Mouse (Mus musculus) stomach, embryonic 15.5 days (tissue): ENCODE results near the gene Gm44805. TPM values are rescaled to one million over a fixed set of nuclear protein-coding genes. Genes with fewer than 3 reads are reported as not detected.

ENCODE experiments used
- ATAC-seq: fragments of 200-750 bp; cut with Nextera tagmentation; 2 replicates; pipeline ENCODE4 v1.8.0; 2017; ENCODE audit warnings: low read depth, moderate number of reproducible peaks, moderate TSS enrichment; ENCODE audit not compliant: insufficient read depth, low FRiP score
- H3K27ac ChIP-seq: fragments of 300-500 bp; sonication (generic); 2 replicates; pipeline ENCODE4 v1.5.1; 2015; ENCODE audit warnings: mild to moderate bottlenecking, inconsistent platforms
- H3K27me3 ChIP-seq: fragments of 300-500 bp; sonication (generic); replicated peaks from 2 replicates; pipeline ENCODE4 v1.6.1; 2015; ENCODE audit warnings: inconsistent platforms
- H3K36me3 ChIP-seq: fragments of 300-500 bp; sonication (generic); 2 replicates; pipeline ENCODE4 v1.6.1; 2015; ENCODE audit warnings: inconsistent platforms
- H3K4me1 ChIP-seq: fragments of 300-500 bp; sonication (generic); 2 replicates; pipeline ENCODE4 v1.6.1; 2015; ENCODE audit warnings: inconsistent platforms
- H3K4me2 ChIP-seq: fragments of 300-500 bp; sonication (generic); 2 replicates; pipeline ENCODE4 v1.6.1; 2015; ENCODE audit warnings: mild to moderate bottlenecking, inconsistent platforms
- H3K4me3 ChIP-seq: fragments of 300-500 bp; sonication (generic); replicated peaks from 2 replicates; pipeline ENCODE4 v1.5.1; 2015; ENCODE audit warnings: inconsistent platforms
- H3K9ac ChIP-seq: fragments of 300-500 bp; sonication (generic); 2 replicates; pipeline ENCODE4 v1.6.1; 2015; ENCODE audit warnings: inconsistent platforms
- H3K9me3 ChIP-seq: fragments of 300-500 bp; sonication (generic); 2 replicates; pipeline ENCODE4 v1.6.1; 2016; ENCODE audit warnings: inconsistent platforms
- WGBS: fragments of 180-500 bp; shearing (Covaris S2); methylation state at CpG from one replicate; pipeline ENCODE4 v1.1.7; 2015; 5-methylcytosine and 5-hydroxymethylcytosine counted together
- polyA plus RNA-seq: library from polyadenylated mRNA; unstranded; fragments of >200 nt; fragmentation: Nextera tagmentation; extraction: Ambion mirVana; gene quantifications from 2 replicates; pipeline ENCODE4 v1.2.1, GENCODE M21; 2015

Gm44805 gene
- polyA plus RNA-seq, 1 experiment from 2014 or later: not detected

DNA sequence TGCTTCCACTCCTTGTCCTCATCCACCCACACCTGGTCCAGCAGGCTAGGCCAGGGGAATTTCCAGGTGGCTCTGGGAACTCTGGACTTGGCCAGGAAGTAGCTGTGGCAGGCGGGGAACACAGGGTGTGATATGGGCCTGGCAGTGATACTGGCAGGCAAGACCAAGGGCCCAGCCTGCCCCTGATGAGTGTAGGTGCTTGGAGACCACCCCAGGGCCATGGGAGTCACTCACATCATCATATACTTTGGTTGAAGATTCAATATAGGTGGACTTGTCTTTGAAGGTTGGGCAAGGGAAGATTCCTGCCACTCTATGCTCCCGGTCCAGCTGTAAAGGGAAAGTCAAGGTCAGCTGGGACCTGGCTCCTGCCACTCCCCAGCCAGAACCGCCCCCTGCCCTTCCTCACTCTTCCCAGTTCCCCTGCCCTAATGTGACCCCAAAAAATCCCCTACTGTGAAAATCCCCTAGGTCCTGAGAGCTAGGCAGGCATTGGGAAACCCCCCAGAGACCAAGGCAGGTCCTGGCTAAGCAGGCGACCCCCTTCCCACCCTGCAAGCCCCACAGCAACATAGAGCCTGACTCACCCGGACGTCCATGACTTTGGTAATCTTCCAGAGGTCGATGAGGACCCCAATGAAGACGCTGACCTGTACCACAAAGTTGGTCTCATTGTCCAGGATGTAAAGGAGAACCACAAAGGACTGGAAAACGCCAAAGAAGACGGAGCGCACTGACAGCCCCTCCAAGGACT lies 46.0 kb downstream of the Gm44805 start:
- Histone ChIP-seq H3K9ac (no peak overlapping the region), H3K27ac (no peak overlapping the region), H3K4me1 (no peaks in the 10 kb centered on the region), H3K27me3 (no peaks in the 10 kb centered on the region), H3K4me2 (no peak overlapping the region), H3K36me3 (peaks cover 70% of the 10 kb centered on the region), H3K4me3 (no peak overlapping the region), H3K9me3 (no peaks in the 10 kb centered on the region)
- WGBS: 89% methylated on average over 11 of the region's 11 CpGs
- no peak for ATAC-seq

DNA sequence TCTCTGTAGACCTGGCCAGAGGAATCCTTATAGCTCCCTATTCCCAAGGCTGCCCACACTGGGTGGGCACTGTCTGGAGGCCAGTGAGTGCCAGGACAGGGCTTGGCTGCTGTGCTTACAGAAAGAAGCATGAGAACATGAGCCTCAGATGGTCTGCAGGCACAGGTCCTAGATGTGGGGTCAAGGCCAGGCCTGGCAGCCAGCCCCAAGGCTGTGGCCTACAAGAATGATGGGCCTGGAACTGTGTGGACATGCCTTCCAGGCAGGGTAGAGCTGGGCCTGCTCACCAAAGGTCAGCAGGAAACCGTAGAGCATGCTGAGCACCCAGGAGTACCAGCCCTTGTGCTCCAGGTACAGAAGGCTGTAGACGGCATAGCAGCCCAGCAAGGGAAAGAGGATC lies 46.6 kb downstream of the Gm44805 start:
- H3K9ac ChIP-seq: no peak overlapping the region
- 93% methylated on average over 2 of the region's 2 CpGs for WGBS
- no peaks in the 10 kb centered on the region for H3K27me3 ChIP-seq
- no peak overlapping the region for H3K4me3 ChIP-seq
- no peak for ATAC-seq
- H3K4me1 ChIP-seq: no peaks in the 10 kb centered on the region
- H3K27ac ChIP-seq: no peak overlapping the region
- no peak overlapping the region for H3K4me2 ChIP-seq
- peaks cover 65% of the 10 kb centered on the region for H3K36me3 ChIP-seq
- no peaks in the 10 kb centered on the region for H3K9me3 ChIP-seq

DNA sequence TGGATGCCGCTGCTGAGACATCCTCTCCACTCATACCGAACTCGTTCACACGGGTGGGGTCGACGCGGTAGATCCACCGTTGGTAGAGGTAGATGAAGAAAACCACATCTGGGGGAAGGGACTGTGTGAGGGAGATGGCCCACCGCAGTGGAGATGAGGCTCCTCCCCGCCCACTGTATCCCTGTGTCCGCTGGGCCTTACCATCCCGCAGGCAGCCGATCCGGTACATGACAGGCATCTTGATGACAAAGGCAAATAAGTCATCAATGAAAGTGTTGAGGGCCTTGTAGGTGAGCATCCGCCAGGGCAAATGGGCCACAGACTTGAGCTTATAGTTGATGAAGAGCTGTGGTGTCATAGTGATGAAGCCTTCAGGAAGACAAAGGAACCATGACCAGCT lies 47.4 kb downstream of the Gm44805 start:
- no peak for ATAC-seq
- Histone ChIP-seq H3K9ac (no peak overlapping the region), H3K4me1 (no peaks in the 10 kb centered on the region), H3K4me2 (no peak overlapping the region), H3K4me3 (no peak overlapping the region), H3K9me3 (no peaks in the 10 kb centered on the region), H3K27ac (no peak overlapping the region), H3K27me3 (no peaks in the 10 kb centered on the region), H3K36me3 (peaks cover 58% of the 10 kb centered on the region)
- WGBS: 91% methylated on average over 15 of the region's 15 CpGs

DNA sequence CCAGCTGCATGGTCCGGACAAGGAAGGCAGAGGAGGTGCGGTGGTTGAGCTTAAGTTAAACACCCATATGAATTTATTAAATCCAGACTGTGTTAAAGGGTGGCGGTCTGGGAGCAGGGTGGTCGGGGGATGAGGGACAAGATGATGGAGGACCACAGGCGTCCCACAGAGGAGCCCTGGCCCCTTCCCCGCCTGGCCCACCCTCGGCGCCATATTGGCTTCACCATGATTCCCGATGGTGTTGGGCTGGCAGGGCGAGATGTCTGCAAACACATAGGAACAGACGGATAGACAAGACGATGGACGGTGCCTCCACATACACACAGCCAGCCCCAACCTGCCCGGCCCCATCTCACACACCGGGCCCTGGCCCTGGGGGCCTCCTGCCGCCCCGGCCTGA lies 48.0 kb downstream of the Gm44805 start:
- Histone ChIP-seq H3K27ac (no peak overlapping the region), H3K4me3 (no peak overlapping the region), H3K9ac (no peak overlapping the region), H3K4me1 (no peaks in the 10 kb centered on the region), H3K9me3 (no peaks in the 10 kb centered on the region), H3K36me3 (peaks cover 55% of the 10 kb centered on the region), H3K27me3 (no peaks in the 10 kb centered on the region), H3K4me2 (no peak overlapping the region)
- 83% methylated on average over 17 of the region's 17 CpGs for WGBS
- ATAC-seq: no peak

DNA sequence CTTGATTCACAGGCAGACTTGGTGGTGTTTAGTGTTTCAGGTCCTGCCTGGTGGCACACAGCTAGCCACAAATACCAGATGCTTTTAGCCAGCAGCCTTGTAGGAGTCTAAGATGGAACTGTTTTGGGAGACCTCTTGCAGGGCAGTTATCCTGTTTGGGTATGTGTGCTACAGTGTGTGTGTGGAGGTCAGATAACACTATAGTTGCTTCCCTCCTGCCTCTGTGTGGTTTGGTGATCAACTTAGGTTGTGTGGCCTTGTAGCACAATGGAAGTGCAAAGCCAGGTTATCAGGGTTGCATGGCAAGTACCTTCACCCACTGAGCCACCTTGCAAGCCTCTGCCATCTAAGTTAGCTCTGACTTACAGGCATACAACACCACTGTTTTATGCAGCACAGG lies 48.5 kb downstream of the Gm44805 start:
- H3K27ac ChIP-seq: no peak overlapping the region
- H3K4me1 ChIP-seq: peaks cover 3% of the 10 kb centered on the region; the same call in 1 of the 2 replicates
- no peak overlapping the region for H3K9ac ChIP-seq
- no peak overlapping the region for H3K4me2 ChIP-seq
- no peak for ATAC-seq
- H3K9me3 ChIP-seq: no peaks in the 10 kb centered on the region
- peaks cover 50% of the 10 kb centered on the region for H3K36me3 ChIP-seq
- H3K4me3 ChIP-seq: no peak overlapping the region
- H3K27me3 ChIP-seq: no peaks in the 10 kb centered on the region

DNA sequence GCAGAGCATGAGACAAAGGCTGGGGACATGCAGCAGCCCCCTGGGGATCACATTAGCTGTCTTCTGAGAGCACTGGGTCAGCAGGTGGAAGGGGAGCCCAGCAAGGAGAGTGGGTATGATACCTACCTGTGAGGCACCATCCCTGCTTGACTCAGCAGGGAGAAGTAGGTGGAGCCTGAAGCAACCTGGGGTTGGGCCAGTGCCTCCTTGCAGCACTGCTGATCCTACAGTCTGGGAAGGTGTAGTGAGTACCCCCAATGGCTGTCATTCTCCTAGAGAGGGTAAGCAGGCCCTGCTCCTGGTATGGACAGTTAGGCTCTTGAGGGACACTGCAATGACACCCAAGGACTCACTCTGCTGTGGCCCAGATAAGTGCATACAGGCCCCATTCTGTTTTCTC lies 48.9 kb downstream of the Gm44805 start:
- no peak overlapping the region for H3K9ac ChIP-seq

DNA sequence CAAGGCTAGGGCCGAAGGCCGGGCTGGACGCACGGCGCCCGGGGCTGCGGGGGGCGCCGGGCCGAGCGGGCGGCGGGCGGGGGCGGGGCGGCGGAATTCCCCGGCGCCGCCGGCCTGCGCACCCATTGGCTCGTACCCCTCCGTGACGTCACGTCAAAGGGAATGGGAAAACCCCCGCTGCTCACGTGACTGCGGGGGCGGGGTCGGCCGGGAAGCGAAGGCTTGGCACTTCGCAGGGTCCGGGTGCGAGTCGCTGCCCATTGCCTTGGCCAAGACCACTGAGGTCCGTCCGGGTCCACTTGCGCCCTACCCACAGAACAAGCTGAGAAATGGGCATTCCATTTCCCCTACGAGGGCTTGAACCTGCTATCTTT lies 51.9 kb downstream of the Gm44805 start, which contains the start of gene Relb:
Relb (minus strand) TSS at position 78 of the 374 bp plus-strand sequence.
- no peaks in the 10 kb centered on the region for H3K27me3 ChIP-seq
- peaks cover 4% of the 10 kb centered on the region; the same call in 1 of the 2 replicates for H3K4me1 ChIP-seq
- ATAC-seq: peak; percentile 50; the same call in 1 of the 2 replicates
- WGBS: 1% methylated on average over 41 of the region's 41 CpGs
- peak within 1 kb of the TSS; percentile 43; the same call in 1 of the 2 replicates for H3K9ac ChIP-seq
- H3K9me3 ChIP-seq: no peaks in the 10 kb centered on the region
- peak within 1 kb of the TSS; percentile 92 for H3K27ac ChIP-seq
- H3K4me3 ChIP-seq: peak within 1 kb of the TSS; percentile 89
- peaks cover 22% of the 10 kb centered on the region for H3K36me3 ChIP-seq
- H3K4me2 ChIP-seq: peak within 1 kb of the TSS; percentile 95

More for the DNA sequence above, 48.9 kb downstream of the Gm44805 start:
- Histone ChIP-seq H3K4me2 (no peak overlapping the region), H3K9me3 (no peaks in the 10 kb centered on the region), H3K27ac (no peak overlapping the region), H3K4me1 (peaks cover 4% of the 10 kb centered on the region; the same call in 1 of the 2 replicates), H3K4me3 (no peak overlapping the region), H3K36me3 (peaks cover 46% of the 10 kb centered on the region), H3K27me3 (no peaks in the 10 kb centered on the region)
- no peak for ATAC-seq

DNA sequence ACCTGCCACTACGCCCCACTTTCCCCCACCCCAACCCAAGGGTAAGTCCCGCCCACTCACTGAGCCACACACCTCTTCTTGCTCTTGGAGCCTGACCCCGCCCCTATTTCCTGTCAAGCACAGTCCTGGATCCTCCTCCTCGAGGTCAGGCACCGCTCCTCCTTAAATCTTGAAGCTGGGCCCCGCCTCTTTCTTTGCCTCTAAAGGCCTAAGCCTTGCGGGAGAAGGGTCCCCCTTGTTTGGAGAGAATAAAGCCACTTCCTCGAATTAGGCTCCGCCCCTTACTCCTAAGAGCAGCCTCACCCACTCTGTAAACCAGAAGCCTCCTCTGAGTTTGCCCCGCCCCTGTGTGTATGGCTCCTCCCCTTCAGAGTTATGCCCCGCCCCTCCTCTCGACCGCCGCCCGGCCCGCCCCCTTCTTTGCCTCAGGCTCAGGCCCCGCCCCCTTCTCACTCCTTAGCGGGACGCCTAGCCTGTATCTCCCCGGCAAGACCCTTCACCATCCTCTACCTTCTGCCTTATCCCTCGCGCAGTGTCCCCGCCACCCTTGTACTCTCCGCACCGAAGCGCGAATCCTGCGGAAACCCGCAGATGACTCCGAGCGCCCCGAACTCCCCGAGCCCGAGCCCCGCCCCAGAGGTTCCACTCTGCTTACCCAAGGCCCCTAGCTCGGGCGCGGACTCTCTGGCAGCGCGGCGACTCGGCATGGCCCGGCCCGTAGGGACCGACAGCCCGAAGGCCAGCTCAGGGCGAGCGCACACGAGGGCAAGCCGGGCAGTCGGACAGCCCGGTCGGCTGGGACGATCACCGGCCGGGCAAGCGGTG lies 52.5 kb downstream of the Gm44805 start:
- peak overlapping the region; percentile 89 for H3K4me3 ChIP-seq
- peak overlapping the region; percentile 92 for H3K27ac ChIP-seq
- H3K27me3 ChIP-seq: no peaks in the 10 kb centered on the region
- ATAC-seq: peak; percentile 91
- H3K9me3 ChIP-seq: no peaks in the 10 kb centered on the region
- under 1% methylated on average over 56 of the region's 57 CpGs for WGBS
- peaks cover 17% of the 10 kb centered on the region for H3K36me3 ChIP-seq
- peak overlapping the region; percentile 95 for H3K4me2 ChIP-seq
- H3K9ac ChIP-seq: peak overlapping the region; percentile 43; the same call in 1 of the 2 replicates
- peaks cover 4% of the 10 kb centered on the region; the same call in 1 of the 2 replicates for H3K4me1 ChIP-seq

DNA sequence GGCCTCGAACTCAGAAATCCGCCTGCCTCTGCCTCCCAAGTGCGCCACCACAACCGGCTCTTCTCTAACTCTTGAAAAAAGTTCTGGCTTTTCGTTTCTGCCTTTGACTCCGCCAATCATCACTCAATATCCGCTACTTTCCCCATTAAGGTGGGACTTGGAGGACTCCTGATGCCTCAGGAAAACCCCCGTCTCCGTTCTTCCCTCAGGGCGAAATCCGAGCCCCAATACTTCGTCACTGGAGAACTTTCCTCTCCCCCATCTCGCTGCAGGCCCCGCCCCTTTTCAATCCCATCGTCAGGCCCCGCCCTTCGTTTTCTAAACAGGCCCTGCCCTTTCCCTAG lies 53.1 kb downstream of the Gm44805 start:
- peaks cover 4% of the 10 kb centered on the region; the same call in 1 of the 2 replicates for H3K4me1 ChIP-seq
- peak overlapping the region; percentile 92 for H3K27ac ChIP-seq
- H3K9ac ChIP-seq: no peak overlapping the region; the same call in 1 of the 2 replicates
- H3K9me3 ChIP-seq: no peaks in the 10 kb centered on the region
- H3K4me2 ChIP-seq: peak overlapping the region; percentile 95
- H3K4me3 ChIP-seq: peak overlapping the region; percentile 89
- no peak for ATAC-seq
- H3K27me3 ChIP-seq: no peaks in the 10 kb centered on the region
- WGBS: 13% methylated on average over 17 of the region's 17 CpGs
- H3K36me3 ChIP-seq: peaks cover 11% of the 10 kb centered on the region

DNA sequence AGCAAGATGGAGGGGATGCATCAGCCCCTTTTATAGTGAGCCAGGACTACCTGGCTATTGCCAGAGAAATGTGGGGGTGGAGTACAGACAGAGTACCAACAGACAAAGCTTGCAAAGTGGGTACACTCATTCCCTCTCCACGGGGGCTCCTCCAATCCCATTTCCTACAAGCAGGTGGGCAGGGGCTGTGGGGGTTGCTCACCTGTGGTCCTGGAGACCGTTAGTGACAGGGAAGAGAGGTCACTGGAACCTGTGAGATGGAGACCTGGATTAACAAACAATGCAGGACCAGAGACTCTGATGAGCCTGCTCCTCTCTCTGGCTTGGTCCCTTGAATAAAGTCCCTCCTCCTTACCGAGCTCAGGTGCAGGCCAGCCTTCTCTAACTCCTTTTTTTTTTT lies 53.5 kb downstream of the Gm44805 start:
- 56% methylated on average over 3 of the region's 3 CpGs for WGBS
- H3K9ac ChIP-seq: no peak overlapping the region
- H3K36me3 ChIP-seq: peaks cover 7% of the 10 kb centered on the region; the same call in 1 of the 2 replicates
- H3K4me3 ChIP-seq: peak overlapping the region; percentile 89
- peak overlapping the region; percentile 92 for H3K27ac ChIP-seq
- no peaks in the 10 kb centered on the region for H3K9me3 ChIP-seq
- no peaks in the 10 kb centered on the region for H3K27me3 ChIP-seq
- peak overlapping the region; percentile 95 for H3K4me2 ChIP-seq
- no peak for ATAC-seq
- peaks cover 4% of the 10 kb centered on the region; the same call in 1 of the 2 replicates for H3K4me1 ChIP-seq

DNA sequence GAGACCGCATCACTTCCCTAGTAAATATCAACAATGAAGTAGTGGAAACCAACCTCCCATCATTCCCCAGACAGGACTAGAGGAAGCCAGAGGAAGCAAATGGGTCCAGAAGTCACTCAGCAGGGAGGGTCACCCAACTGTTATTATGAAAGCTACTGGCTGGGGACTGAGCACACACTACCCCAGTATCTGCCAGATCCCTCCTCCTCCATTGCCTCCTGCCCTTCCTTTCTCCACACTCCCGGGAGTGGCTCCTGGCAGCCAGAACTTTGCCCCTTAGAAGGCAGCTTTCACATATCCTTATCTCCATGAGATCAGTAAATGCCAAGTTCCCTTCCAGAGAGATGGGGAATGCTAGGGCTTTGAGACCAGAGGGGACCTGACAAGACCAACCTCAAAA lies 57.8 kb downstream of the Gm44805 start:
- WGBS: 59% methylated on average over 2 of the region's 2 CpGs
- H3K27ac ChIP-seq: no peak overlapping the region
- no peaks in the 10 kb centered on the region for H3K36me3 ChIP-seq
- H3K4me3 ChIP-seq: no peak overlapping the region
- no peak overlapping the region for H3K4me2 ChIP-seq
- peaks cover 8% of the 10 kb centered on the region for H3K4me1 ChIP-seq
- H3K9me3 ChIP-seq: no peaks in the 10 kb centered on the region
- no peak for ATAC-seq
- H3K27me3 ChIP-seq: no peaks in the 10 kb centered on the region
- no peak overlapping the region for H3K9ac ChIP-seq

DNA sequence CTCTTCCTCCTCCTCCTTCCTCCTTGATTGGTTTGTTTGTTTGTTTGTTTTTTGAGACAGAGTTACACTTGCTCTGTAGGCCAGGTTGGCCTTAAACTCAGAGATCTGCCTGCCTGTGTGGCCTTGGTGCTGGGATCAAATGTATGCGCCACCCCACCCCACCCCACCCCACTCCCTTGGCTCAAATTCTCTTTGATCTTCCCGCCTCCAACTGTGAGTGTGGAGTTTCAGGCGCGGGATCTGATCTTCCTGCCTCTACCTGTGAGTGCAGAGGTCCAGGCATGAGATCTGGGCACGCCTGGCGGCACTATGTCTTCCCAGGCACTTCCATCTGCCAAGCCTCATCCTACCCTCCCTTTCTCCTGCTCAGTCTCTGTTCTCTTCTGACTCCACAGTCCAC lies 59.0 kb downstream of the Gm44805 start:
- Histone ChIP-seq H3K4me3 (no peak overlapping the region), H3K4me2 (no peak overlapping the region), H3K9me3 (no peaks in the 10 kb centered on the region), H3K27me3 (no peaks in the 10 kb centered on the region), H3K4me1 (peaks cover 4% of the 10 kb centered on the region; the same call in 1 of the 2 replicates), H3K36me3 (no peaks in the 10 kb centered on the region), H3K27ac (no peak overlapping the region), H3K9ac (no peak overlapping the region)
- ATAC-seq: no peak
- WGBS: 25% methylated on average over 6 of the region's 6 CpGs
